Comparison of ENCODE assay signal across 10 mouse cellular contexts in genomic region chr4:45142411-45142810, GRCm38 (mm10). TPM values are rescaled to one million over a fixed set of nuclear protein-coding genes. Genes with fewer than 3 reads are reported as not detected.
DNase-seq lines count a peak whose midpoint lies in the region; ATAC-seq and TF ChIP-seq lines count a peak whose summit lies in the region.
"Had no signal": no experiment of that assay in that cellular context is flagged by ENCODE, and none has a peak within 500 bp of the region (broad histone marks: within the 10 kb centered on the region; RNA-seq: fewer than 3 reads in every experiment).

No protein-coding gene starts in this region.

- H3K4me1 ChIP-seq in hindbrain, embryonic 11.5 days (replicated peaks; ENCODE audit: control insufficient read depth, insufficient read depth, low read length): no peaks in the 10 kb centered on the region
- H3K4me1 ChIP-seq in midbrain, embryonic 12.5 days: peaks cover 11% of the 10 kb centered on the region
- H3K4me1 ChIP-seq in cerebellum, adult 2 months (ENCODE audit: control insufficient read depth, insufficient read depth, low read length): peaks cover 6% of the 10 kb centered on the region

- no peak overlapping the region for H3K27ac ChIP-seq in gastrocnemius, adult 2 months
- H3K27ac ChIP-seq in hindbrain, embryonic 11.5 days (ENCODE audit: low read depth, low read length): no peak overlapping the region
- no peak overlapping the region for H3K27ac ChIP-seq in midbrain, embryonic 12.5 days (replicated peaks)
- H3K27ac ChIP-seq in cerebellum, adult 2 months (ENCODE audit: insufficient read depth, low read length): no peak overlapping the region
- H3K27ac ChIP-seq: liver, embryonic 15.5 days had no signal

- no peaks in the 10 kb centered on the region for H3K9me3 ChIP-seq in hindbrain, embryonic 11.5 days (ENCODE audit: control insufficient read depth, low read length)
- no peaks in the 10 kb centered on the region for H3K9me3 ChIP-seq in midbrain, embryonic 12.5 days
- H3K9me3 ChIP-seq: liver, embryonic 15.5 days had no signal

- peak overlapping the region; percentile 35 for H3K4me3 ChIP-seq in gastrocnemius, adult 2 months
- no peak overlapping the region for H3K4me3 ChIP-seq in hindbrain, embryonic 11.5 days (ENCODE audit: low read depth, low read length)
- H3K4me3 ChIP-seq in midbrain, embryonic 12.5 days: no peak overlapping the region
- H3K4me3 ChIP-seq in cerebellum, adult 2 months (replicated peaks; ENCODE audit: insufficient read depth, low read depth, low read length): no peak overlapping the region
- H3K4me3 ChIP-seq: liver, embryonic 15.5 days had no signal

- no peak for TF ChIP-seq POLR2A in cerebellum, adult 2 months (IDR thresholded peaks at IDR 0.05; ENCODE audit: borderline replicate concordance, insufficient read depth, low read length)

- intact Hi-C loops in gastrocnemius, adult 2 months (cut with DNase I): no loop called here

- ATAC-seq in hindbrain, embryonic 11.5 days (ENCODE audit: low FRiP score): no peak
- ATAC-seq in midbrain, embryonic 12.5 days (ENCODE audit: low FRiP score, low read depth): 0 out of 2 replicates have a peak, but pooled peaks have one; percentile 34

- no peaks in the 10 kb centered on the region for H3K36me3 ChIP-seq in hindbrain, embryonic 11.5 days (ENCODE audit: control insufficient read depth, insufficient read depth, low read length)
- no peaks in the 10 kb centered on the region for H3K36me3 ChIP-seq in midbrain, embryonic 12.5 days
- H3K36me3 ChIP-seq: liver, embryonic 15.5 days had no signal

- no peak for TF ChIP-seq CTCF in gastrocnemius, adult 2 months (IDR thresholded peaks at IDR 0.05)
- TF ChIP-seq CTCF in cerebellum, adult 2 months (IDR thresholded peaks at IDR 0.05; ENCODE audit: borderline replicate concordance, insufficient read depth, low read depth, low read length): no peak

- H3K4me2 ChIP-seq in hindbrain, embryonic 11.5 days (replicated peaks; ENCODE audit: low read depth, low read length): no peak overlapping the region
- H3K4me2 ChIP-seq in midbrain, embryonic 12.5 days (replicated peaks): 0 out of 2 replicates have a peak overlapping the region, but pooled peaks have one; percentile 11
- H3K4me2 ChIP-seq: liver, embryonic 15.5 days had no signal

- peak; percentile 21 for DNase-seq in gastrocnemius, adult 2 months
- no peak for DNase-seq in gastrocnemius, adult 8-10 months (ENCODE audit: low spot score in 2 of 2)
- DNase-seq in NIH3T3 (ENCODE audit: low read depth): peak; percentile 12
- peak; percentile 24 for DNase-seq in hindbrain, embryonic 11.5 days (ENCODE audit: low spot score)
- DNase-seq in frontal cortex, postnatal 10 days (ENCODE audit: low spot score in 2 of 2): no peak
- DNase-seq in yolk sac, embryonic 10.5 days (ENCODE audit: low spot score): no peak
- DNase-seq in cerebellum, adult 2 months: no peak
- DNase-seq: adrenal gland, postnatal 10 days had no signal

- H3K9ac ChIP-seq in hindbrain, embryonic 11.5 days (ENCODE audit: low read depth, low read length): no peak overlapping the region
- H3K9ac ChIP-seq in midbrain, embryonic 12.5 days (replicated peaks): no peak overlapping the region
- H3K9ac ChIP-seq: liver, embryonic 15.5 days had no signal

- WGBS in hindbrain, embryonic 11.5 days: 51% methylated on average over 11 of the region's 11 CpGs
- WGBS in midbrain, embryonic 12.5 days: 32% methylated on average over 11 of the region's 11 CpGs
- WGBS in cerebellum, adult 2 months: 7% methylated on average over 11 of the region's 11 CpGs

- no peaks in the 10 kb centered on the region for H3K27me3 ChIP-seq in hindbrain, embryonic 11.5 days (ENCODE audit: control insufficient read depth, insufficient read depth, low read length)
- no peaks in the 10 kb centered on the region; the same call in 1 of the 2 replicates for H3K27me3 ChIP-seq in midbrain, embryonic 12.5 days
- no peaks in the 10 kb centered on the region for H3K27me3 ChIP-seq in cerebellum, adult 2 months (ENCODE audit: control insufficient read depth, insufficient read depth, low read length)

RNA-seq across cellular contexts. Expression of gene Tomm5, which starts 34.5 kb away (rescaled TPM):
- 10 to 100 TPM; 70.2 to 99.3 TPM for total RNA-seq in gastrocnemius, adult 2 months (2021)
- total RNA-seq in gastrocnemius, adult 8-10 months (2022): 10 to 100 TPM; 67.7 to 76.8 (median 68.6) TPM
- polyA plus RNA-seq in hindbrain, embryonic 11.5 days (2014; fragmentation: Nextera tagmentation; extraction: Ambion mirVana): 166 and 180 TPM in 2 replicates
- 148 TPM in 2 replicates for polyA plus RNA-seq in midbrain, embryonic 12.5 days (2016; fragmentation: Nextera tagmentation; extraction: Ambion mirVana)
- 140 and 155 TPM in 2 replicates for polyA plus RNA-seq in cerebellum, adult 2 months (2012; rRNA removed)

RNA-seq across cellular contexts. Expression of gene Frmpd1, which starts 42.3 kb away (rescaled TPM):
- under 1 TPM; 0.06 to 0.38 TPM for total RNA-seq in gastrocnemius, adult 2 months (2021)
- total RNA-seq in gastrocnemius, adult 8-10 months (2022): under 1 TPM in 1 of 4 experiments, not detected in 3; 0.04 TPM
- polyA plus RNA-seq in hindbrain, embryonic 11.5 days (2014; fragmentation: Nextera tagmentation; extraction: Ambion mirVana): 1.6 and 1.9 TPM in 2 replicates
- polyA plus RNA-seq in midbrain, embryonic 12.5 days (2016; fragmentation: Nextera tagmentation; extraction: Ambion mirVana): 2.0 and 2.1 TPM in 2 replicates
- 8.2 and 8.9 TPM in 2 replicates for polyA plus RNA-seq in cerebellum, adult 2 months (2012; rRNA removed)

RNA-seq across cellular contexts. Expression of gene Fbxo10, which starts 58.0 kb away (rescaled TPM):
- 1 to 10 TPM; 2.2 to 2.3 TPM for total RNA-seq in gastrocnemius, adult 2 months (2021)
- 1 to 10 TPM; 1.4 to 2.6 (median 1.9) TPM for total RNA-seq in gastrocnemius, adult 8-10 months (2022)
- 5.1 and 5.6 TPM in 2 replicates for polyA plus RNA-seq in hindbrain, embryonic 11.5 days (2014; fragmentation: Nextera tagmentation; extraction: Ambion mirVana)
- polyA plus RNA-seq in midbrain, embryonic 12.5 days (2016; fragmentation: Nextera tagmentation; extraction: Ambion mirVana): 13.8 and 14.5 TPM in 2 replicates
- 18.6 and 19.2 TPM in 2 replicates for polyA plus RNA-seq in cerebellum, adult 2 months (2012; rRNA removed)

Comparison
In these comparisons a context has a peak if more than half of its experiments do, and no peak if none do; other contexts are left out.
1. DNase-seq: peak in gastrocnemius, adult 2 months (single experiment), NIH3T3 (single experiment) and hindbrain, embryonic 11.5 days (single experiment); none in gastrocnemius, adult 8-10 months (0 of 2), frontal cortex, postnatal 10 days (0 of 2), yolk sac, embryonic 10.5 days (single experiment) and cerebellum, adult 2 months (0 of 2).